Mouse (Mus musculus) midbrain, embryonic 14.5 days (tissue): ENCODE data around the gene Fam131b. TPM values are rescaled to one million over a fixed set of nuclear protein-coding genes. Genes with fewer than 3 reads are reported as not detected.
A peak's percentile ranks its signal among the peaks of the same experiment; 100 is the strongest.

Experiments used
- ATAC-seq: fragments of 200-750 bp; cut with Nextera tagmentation; 2 replicates; pipeline ENCODE4 v1.8.0; 2017; ENCODE audit warnings: moderate number of reproducible peaks, moderate library complexity; ENCODE audit not compliant: low FRiP score, low TSS enrichment
- DNase-seq: peaks from one replicate; pipeline ENCODE4 v3.0.0-alpha.2; 2015
- H3K27ac ChIP-seq: fragments of 300-500 bp; sonication (generic); replicated peaks from 2 replicates; pipeline ENCODE4 v1.5.1; 2014; ENCODE audit warnings: mild to moderate bottlenecking, low read depth, low read length, moderate library complexity
- H3K27me3 ChIP-seq: fragments of 300-500 bp; sonication (generic); 2 replicates; pipeline ENCODE4 v1.6.1; 2014; ENCODE audit warnings: low read length, control low read depth, mixed read lengths; ENCODE audit not compliant: control insufficient read depth, insufficient read depth
- H3K36me3 ChIP-seq: fragments of 300-500 bp; sonication (generic); 2 replicates; pipeline ENCODE4 v1.6.1; 2014; ENCODE audit warnings: low read length, control low read depth; ENCODE audit not compliant: control insufficient read depth, insufficient read depth
- H3K4me1 ChIP-seq: fragments of 300-500 bp; sonication (generic); 2 replicates; pipeline ENCODE4 v1.6.1; 2014; ENCODE audit warnings: mild to moderate bottlenecking, antibody characterized with exemption, low read length, control low read depth; ENCODE audit not compliant: control insufficient read depth, insufficient read depth
- H3K4me2 ChIP-seq: fragments of 300-500 bp; sonication (generic); 2 replicates; pipeline ENCODE4 v1.6.1; 2014; ENCODE audit warnings: mild to moderate bottlenecking, low read length, moderate library complexity
- H3K4me3 ChIP-seq: fragments of 300-500 bp; sonication (generic); replicated peaks from 2 replicates; pipeline ENCODE4 v1.5.1; 2014; ENCODE audit warnings: low read depth, low read length
- H3K9ac ChIP-seq: fragments of 300-500 bp; sonication (generic); replicated peaks from 2 replicates; pipeline ENCODE4 v1.6.1; 2014; ENCODE audit warnings: mild to moderate bottlenecking, low read length, moderate library complexity
- H3K9me3 ChIP-seq: fragments of 300-500 bp; sonication (generic); 2 replicates; pipeline ENCODE4 v1.6.1; 2016; ENCODE audit warnings: low read length, control low read depth, mixed read lengths; ENCODE audit not compliant: control insufficient read depth
- WGBS: fragments of 180-500 bp; shearing (Covaris S2); extraction: QIAGEN DNeasy Blood & Tissue Kit; methylation state at CpG from one replicate; pipeline ENCODE4 v1.1.7; 2014; 5-methylcytosine and 5-hydroxymethylcytosine counted together
- polyA plus RNA-seq: library from polyadenylated mRNA; unstranded; fragments of >200 nt; fragmentation: Nextera tagmentation; extraction: Ambion mirVana; gene quantifications from 2 replicates; pipeline ENCODE4 v1.2.1, GENCODE M21; 2014

The Fam131b gene
- 4.6 and 6.2 TPM in 2 replicates for polyA plus RNA-seq

- H3K4me1 ChIP-seq = peaks cover 11% of the 10 kb centered on the region
- no peaks in the 10 kb centered on the region for H3K27me3 ChIP-seq
- H3K36me3 ChIP-seq = peaks cover 12% of the 10 kb centered on the region; the same call in 1 of the 2 replicates
- under 1% methylated on average over 42 of the region's 68 CpGs for WGBS
- H3K4me3 ChIP-seq = peak within 1 kb of the TSS; percentile 63
- H3K4me2 ChIP-seq = peak within 1 kb of the TSS; percentile 89
- DNase-seq (peak; percentile 88), ATAC-seq (peak; percentile 87)
- H3K9ac ChIP-seq = peak within 1 kb of the TSS; percentile 92
- H3K9me3 ChIP-seq = no peaks in the 10 kb centered on the region
- H3K27ac ChIP-seq = peak within 1 kb of the TSS; percentile 89
Measured at GRCm38 (mm10) chr6:42324482-42325267, at the start of gene Fam131b. TSS of gene Fam131b (minus strand) at chr6:42324643.

- DNase-seq (no peak), ATAC-seq (0 out of 2 replicates have a peak, but pooled peaks have one; percentile 1)
- no peaks in the 10 kb centered on the region for H3K9me3 ChIP-seq
- H3K27me3 ChIP-seq = 0 out of 2 replicates have a peak, but pooled peaks cover 5% of the 10 kb centered on the region
- no peak overlapping the region for H3K27ac ChIP-seq
- H3K4me2 ChIP-seq = peak overlapping the region; percentile 86
- H3K4me1 ChIP-seq = peaks cover 13% of the 10 kb centered on the region
- 40% methylated on average over 7 of the region's 7 CpGs for WGBS
- H3K36me3 ChIP-seq = no peaks in the 10 kb centered on the region
- peak overlapping the region; percentile 41; the same call in 1 of the 2 replicates for H3K4me3 ChIP-seq
- H3K9ac ChIP-seq = no peak overlapping the region
Measured at GRCm38 (mm10) chr6:42373669-42374430, 49.4 kb upstream of the Fam131b start.

GRCm38 (mm10) chr6:42372816-42373547 lies 48.5 kb upstream of the Fam131b start, which contains the start of gene Epha1:
TSS of gene Epha1 (minus strand) at chr6:42373268.
- H3K36me3 ChIP-seq = no peaks in the 10 kb centered on the region
- DNase-seq (peak; percentile 84), ATAC-seq (peak; percentile 68)
- peak within 1 kb of the TSS; percentile 41 for H3K4me3 ChIP-seq
- no peaks in the 10 kb centered on the region for H3K9me3 ChIP-seq
- H3K9ac ChIP-seq = peak within 1 kb of the TSS; percentile 51; the same call in 1 of the 2 replicates
- no peak within 1 kb of the TSS for H3K27ac ChIP-seq
- H3K4me2 ChIP-seq = peak within 1 kb of the TSS; percentile 86
- 0 out of 2 replicates have a peak, but pooled peaks cover 5% of the 10 kb centered on the region for H3K27me3 ChIP-seq
- H3K4me1 ChIP-seq = peaks cover 13% of the 10 kb centered on the region
- WGBS = under 1% methylated on average over 36 of the region's 36 CpGs

- Histone ChIP-seq H3K27me3 (0 out of 2 replicates have a peak, but pooled peaks cover 5% of the 10 kb centered on the region), H3K27ac (no peak overlapping the region)
- no peak for DNase-seq
Measured at GRCm38 (mm10) chr6:42372421-42372815, 48.0 kb upstream of the Fam131b start.

GRCm38 (mm10) chr6:42372001-42372400 lies 47.6 kb upstream of the Fam131b start:
- no peak overlapping the region for H3K4me2 ChIP-seq
- no peak overlapping the region for H3K9ac ChIP-seq
- H3K4me3 ChIP-seq = no peak overlapping the region
- H3K4me1 ChIP-seq = peaks cover 13% of the 10 kb centered on the region
- H3K27ac ChIP-seq = no peak overlapping the region
- WGBS = 8% methylated on average over 3 of the region's 3 CpGs
- no peaks in the 10 kb centered on the region for H3K9me3 ChIP-seq
- 0 out of 2 replicates have a peak, but pooled peaks cover 5% of the 10 kb centered on the region for H3K27me3 ChIP-seq
- ATAC-seq (no peak), DNase-seq (no peak)
- no peaks in the 10 kb centered on the region for H3K36me3 ChIP-seq

More at GRCm38 (mm10) chr6:42372421-42372815, 48.0 kb upstream of the Fam131b start:
- ATAC-seq = no peak
- Histone ChIP-seq H3K9ac (no peak overlapping the region), H3K36me3 (no peaks in the 10 kb centered on the region), H3K4me2 (peak overlapping the region; percentile 86), H3K4me3 (no peak overlapping the region; the same call in 1 of the 2 replicates), H3K4me1 (peaks cover 13% of the 10 kb centered on the region), H3K9me3 (no peaks in the 10 kb centered on the region)
- 17% methylated on average over 9 of the region's 9 CpGs for WGBS

GRCm38 (mm10) chr6:42370630-42371363 lies 46.4 kb upstream of the Fam131b start:
- no peak overlapping the region for H3K27ac ChIP-seq
- H3K4me3 ChIP-seq = no peak overlapping the region
- DNase-seq (no peak), ATAC-seq (no peak)
- no peaks in the 10 kb centered on the region for H3K9me3 ChIP-seq
- H3K36me3 ChIP-seq = no peaks in the 10 kb centered on the region
- no peak overlapping the region for H3K9ac ChIP-seq
- 51% methylated on average over 4 of the region's 4 CpGs for WGBS
- peaks cover 13% of the 10 kb centered on the region for H3K4me1 ChIP-seq
- H3K27me3 ChIP-seq = 0 out of 2 replicates have a peak, but pooled peaks cover 5% of the 10 kb centered on the region
- H3K4me2 ChIP-seq = no peak overlapping the region

- ATAC-seq (no peak), DNase-seq (no peak)
- no peak overlapping the region for H3K9ac ChIP-seq
- H3K27ac ChIP-seq = no peak overlapping the region
- 4% methylated on average over 3 of the region's 3 CpGs for WGBS
- peaks cover 13% of the 10 kb centered on the region for H3K4me1 ChIP-seq
- no peak overlapping the region for H3K4me2 ChIP-seq
- no peak overlapping the region for H3K4me3 ChIP-seq
- H3K36me3 ChIP-seq = no peaks in the 10 kb centered on the region
- H3K9me3 ChIP-seq = no peaks in the 10 kb centered on the region
- 0 out of 2 replicates have a peak, but pooled peaks cover 5% of the 10 kb centered on the region for H3K27me3 ChIP-seq
Measured at GRCm38 (mm10) chr6:42369870-42370269, 45.4 kb upstream of the Fam131b start.
